In the genomic region with DNA sequence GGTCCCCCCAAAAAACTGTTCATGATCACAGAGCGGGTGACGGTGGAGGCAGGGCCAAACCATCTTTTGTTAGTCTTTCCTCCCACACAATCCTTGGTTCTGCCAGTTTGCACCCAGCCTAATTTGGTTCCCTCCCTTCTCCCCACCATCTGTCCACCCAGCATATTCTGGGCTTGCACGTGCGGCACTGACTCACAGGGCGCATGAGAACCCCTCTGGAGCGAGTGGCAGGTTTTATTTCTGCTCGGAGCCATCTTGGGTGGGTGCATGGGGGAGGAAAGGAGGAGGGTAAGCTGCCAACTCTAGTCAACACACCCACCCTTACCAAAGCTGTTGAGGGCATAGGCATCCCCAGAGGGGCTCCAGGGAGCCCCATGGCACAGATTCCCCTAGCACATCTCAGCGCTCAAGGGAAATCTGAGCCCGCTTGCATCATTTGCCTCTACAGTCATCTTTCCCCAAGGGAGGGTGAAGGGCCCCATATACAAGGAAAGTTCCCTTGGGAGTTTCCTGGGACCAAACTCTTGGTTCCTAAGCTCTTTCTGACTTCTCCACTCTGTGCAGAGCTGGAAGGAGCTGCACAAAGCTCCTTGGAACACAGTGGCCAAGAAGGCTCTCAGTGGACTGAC, we compare ENCODE assay signal across 11 mouse cellular contexts.
DNase-seq lines count a peak whose midpoint lies in the region; ATAC-seq and TF ChIP-seq lines count a peak whose summit lies in the region.
"Had no signal": no experiment of that assay in that cellular context is flagged by ENCODE, and none has a peak within 500 bp of the region (broad histone marks: within the 10 kb centered on the region; RNA-seq: fewer than 3 reads in every experiment).

No protein-coding gene starts in this region.

- DNase-seq in cerebellum, adult 11-12 months: peak; percentile 28
- no peak for DNase-seq in cerebellum, postnatal 4 days (ENCODE audit: low spot score in 2 of 2)
- peak; percentile 75 for DNase-seq in forebrain, postnatal 0 days
- peak; percentile 22 to 50 for DNase-seq in layer of hippocampus, postnatal 25 days (ENCODE audit: extremely low spot score in 1 of 2, low spot score in 1 of 2)
- peak; percentile 68 for DNase-seq in right cerebral cortex, postnatal 14 days
- no peak for DNase-seq in lung, postnatal 10 days
- DNase-seq in heart, postnatal 14 days: no peak
- DNase-seq: heart, adult 11 months had no signal

- peak; percentile 90 for ATAC-seq in forebrain, postnatal 0 days
- no peak for ATAC-seq in activated CD4-positive, CD25-positive, alpha-beta regulatory T cell, adult 4 months

- no peak overlapping the region for H3K27ac ChIP-seq in forebrain, postnatal 0 days (ENCODE audit: low read depth, low read length)
- H3K27ac ChIP-seq: hindbrain, embryonic 13.5 days had no signal

- H3K9me3 ChIP-seq in forebrain, postnatal 0 days (ENCODE audit: low read length): no peaks in the 10 kb centered on the region
- H3K9me3 ChIP-seq: hindbrain, embryonic 13.5 days had no signal

- no peaks in the 10 kb centered on the region for H3K4me1 ChIP-seq in forebrain, postnatal 0 days (ENCODE audit: insufficient read depth)
- H3K4me1 ChIP-seq: hindbrain, embryonic 13.5 days had no signal

- no peak overlapping the region for H3K4me3 ChIP-seq in forebrain, postnatal 0 days (ENCODE audit: low read depth, low read length)
- H3K4me3 ChIP-seq: hindbrain, embryonic 13.5 days had no signal

- H3K27me3 ChIP-seq in forebrain, postnatal 0 days (ENCODE audit: insufficient read depth, low read length): no peaks in the 10 kb centered on the region
- H3K27me3 ChIP-seq: hindbrain, embryonic 13.5 days had no signal

- no peak overlapping the region for H3K4me2 ChIP-seq in forebrain, postnatal 0 days (ENCODE audit: low read depth)
- H3K4me2 ChIP-seq: hindbrain, embryonic 13.5 days; midbrain, embryonic 11.5 days had no signal

- no peaks in the 10 kb centered on the region for H3K36me3 ChIP-seq in forebrain, postnatal 0 days (ENCODE audit: insufficient read depth)
- H3K36me3 ChIP-seq: hindbrain, embryonic 13.5 days had no signal

- 55% methylated on average over 9 of the region's 9 CpGs for WGBS in forebrain, postnatal 0 days

- intact Hi-C loops in heart, postnatal 14 days (cut with DNase I): no loop called here

- no peak for TF ChIP-seq CTCF in forebrain, postnatal 0 days (IDR thresholded peaks at IDR 0.05; ENCODE audit: low read depth)

- no peak overlapping the region for H3K9ac ChIP-seq in forebrain, postnatal 0 days
- H3K9ac ChIP-seq: hindbrain, embryonic 13.5 days had no signal

Comparison
In these comparisons a context has a peak if more than half of its experiments do, and no peak if none do; other contexts are left out.
1. DNase-seq: peak in cerebellum, adult 11-12 months (single experiment), forebrain, postnatal 0 days (single experiment), layer of hippocampus, postnatal 25 days (2 of 2) and right cerebral cortex, postnatal 14 days (single experiment); none in cerebellum, postnatal 4 days (0 of 2), lung, postnatal 10 days (single experiment) and heart, postnatal 14 days (0 of 2).